Mouse (Mus musculus): Measurements from ENCODE around the gene Gm10722.
"Not testable (repeated sequence)": the region's sequence is repeated elsewhere in the genome, so short reads cannot be mapped to it uniquely, and the experiment has no call there.

Gene Gm10722

GRCm38 (mm10) chr9:3000445-3000972 is at the start of gene Gm10722:
Gene Gm10722 (plus strand): TSS chr9:3000922.
- DNase-seq (ENCODE audit: extremely low read depth, low read depth) = peak; percentile 32

- not testable (repeated sequence) for DNase-seq (ENCODE audit: extremely low read depth, low read depth)
Observed at GRCm38 (mm10) chr9:3001006-3001405, 284 bp downstream of the Gm10722 start.

GRCm38 (mm10) chr9:3001948-3002659 is 1.4 kb downstream of the Gm10722 start:
- DNase-seq (ENCODE audit: extremely low read depth, low read depth) = peak; percentile 25

- DNase-seq (ENCODE audit: extremely low read depth, low read depth) = not testable (repeated sequence)
Observed at GRCm38 (mm10) chr9:3002794-3003396, 2.2 kb downstream of the Gm10722 start, which contains the start of gene Gm11168. Gene Gm11168 (plus strand): TSS chr9:3003346.

- not testable (repeated sequence) for DNase-seq (ENCODE audit: extremely low read depth, low read depth)
Observed at GRCm38 (mm10) chr9:3006179-3006578, 5.5 kb downstream of the Gm10722 start.

- not testable (repeated sequence) for DNase-seq (ENCODE audit: extremely low read depth, low read depth)
Observed at GRCm38 (mm10) chr9:3006636-3007035, 5.9 kb downstream of the Gm10722 start.

GRCm38 (mm10) chr9:3007272-3007671 is 6.5 kb downstream of the Gm10722 start:
- peak; percentile 9 for DNase-seq (ENCODE audit: extremely low read depth, low read depth)

GRCm38 (mm10) chr9:3009331-3009730 is 8.6 kb downstream of the Gm10722 start:
- not testable (repeated sequence) for DNase-seq (ENCODE audit: extremely low read depth, low read depth)

- not testable (repeated sequence) for DNase-seq (ENCODE audit: extremely low read depth, low read depth)
Observed at GRCm38 (mm10) chr9:3012054-3012621, 11.4 kb downstream of the Gm10722 start.

- not testable (repeated sequence) for DNase-seq (ENCODE audit: extremely low read depth, low read depth)
Observed at GRCm38 (mm10) chr9:3012733-3013279, 12.1 kb downstream of the Gm10722 start, which contains the start of gene Gm10721. Gene Gm10721 (plus strand): TSS chr9:3013140.

- not testable (repeated sequence) for DNase-seq (ENCODE audit: extremely low read depth, low read depth)
Observed at GRCm38 (mm10) chr9:3015354-3015753, 14.6 kb downstream of the Gm10722 start, which contains the start of gene Gm10720. Gene Gm10720 (plus strand): TSS chr9:3015654.

- not testable (repeated sequence) for DNase-seq (ENCODE audit: extremely low read depth, low read depth)
Observed at GRCm38 (mm10) chr9:3015896-3016295, 15.2 kb downstream of the Gm10722 start.

- DNase-seq (ENCODE audit: extremely low read depth, low read depth) = not testable (repeated sequence)
Observed at GRCm38 (mm10) chr9:3017108-3017507, 16.4 kb downstream of the Gm10722 start, which contains the start of gene Gm10719. Gene Gm10719 (plus strand): TSS chr9:3017408.

GRCm38 (mm10) chr9:3018944-3019343 is 18.2 kb downstream of the Gm10722 start:
- not testable (repeated sequence) for DNase-seq (ENCODE audit: extremely low read depth, low read depth)

- not testable (repeated sequence) for DNase-seq (ENCODE audit: extremely low read depth, low read depth)
Observed at GRCm38 (mm10) chr9:3019835-3020727, 19.4 kb downstream of the Gm10722 start.

- DNase-seq (ENCODE audit: extremely low read depth, low read depth) = peak; percentile 14
Observed at GRCm38 (mm10) chr9:3022316-3023008, 21.7 kb downstream of the Gm10722 start.

GRCm38 (mm10) chr9:3023312-3023984 is 22.7 kb downstream of the Gm10722 start, which contains the start of gene Gm10718:
Gene Gm10718 (plus strand): TSS chr9:3023547.
- DNase-seq (ENCODE audit: extremely low read depth, low read depth) = not testable (repeated sequence)

GRCm38 (mm10) chr9:3023985-3024648 is 23.4 kb downstream of the Gm10722 start:
- not testable (repeated sequence) for DNase-seq (ENCODE audit: extremely low read depth, low read depth)

Data from MEL-GATA-1-ER (cell line).